Mouse (Mus musculus): ENCODE measurements around the gene Ehd2.

Gene Ehd2

GRCm38 (mm10) chr7:15938621-15939020 lies 28.7 kb downstream of the Ehd2 start:
- no peak for TF ChIP-seq GATA4 (IDR thresholded peaks at IDR 0.05; ENCODE audit: insufficient replicate concordance, low read length)

- no peak for TF ChIP-seq GATA4 (IDR thresholded peaks at IDR 0.05; ENCODE audit: insufficient replicate concordance, low read length)
Observed at GRCm38 (mm10) chr7:15937491-15937890, 29.9 kb downstream of the Ehd2 start.

- no peak for TF ChIP-seq GATA4 (IDR thresholded peaks at IDR 0.05; ENCODE audit: insufficient replicate concordance, low read length)
Observed at GRCm38 (mm10) chr7:15933437-15934359, 33.7 kb downstream of the Ehd2 start.

GRCm38 (mm10) chr7:15931635-15932034 lies 35.7 kb downstream of the Ehd2 start:
- no peak for TF ChIP-seq GATA4 (IDR thresholded peaks at IDR 0.05; ENCODE audit: insufficient replicate concordance, low read length)

GRCm38 (mm10) chr7:15930543-15930942 lies 36.8 kb downstream of the Ehd2 start:
- no peak for TF ChIP-seq GATA4 (IDR thresholded peaks at IDR 0.05; ENCODE audit: insufficient replicate concordance, low read length)

- peak; percentile 27; the same call in 1 of the 2 replicates for TF ChIP-seq GATA4 (IDR thresholded peaks at IDR 0.05; ENCODE audit: insufficient replicate concordance, low read length)
Observed at GRCm38 (mm10) chr7:15929910-15930309, 37.5 kb downstream of the Ehd2 start.

GRCm38 (mm10) chr7:15922220-15922773 lies 45.1 kb downstream of the Ehd2 start, which contains the start of gene Selenow:
Gene Selenow, minus strand, starts transcription at chr7:15922402.
- no peak for TF ChIP-seq GATA4 (IDR thresholded peaks at IDR 0.05; ENCODE audit: insufficient replicate concordance, low read length)

GRCm38 (mm10) chr7:15921796-15922195 lies 45.6 kb downstream of the Ehd2 start:
- no peak; the same call in 1 of the 2 replicates for TF ChIP-seq GATA4 (IDR thresholded peaks at IDR 0.05; ENCODE audit: insufficient replicate concordance, low read length)

GRCm38 (mm10) chr7:15920645-15921190 lies 46.6 kb downstream of the Ehd2 start:
- TF ChIP-seq GATA4 (IDR thresholded peaks at IDR 0.05; ENCODE audit: insufficient replicate concordance, low read length): no peak

GRCm38 (mm10) chr7:15919947-15920346 lies 47.4 kb downstream of the Ehd2 start:
- no peak for TF ChIP-seq GATA4 (IDR thresholded peaks at IDR 0.05; ENCODE audit: insufficient replicate concordance, low read length)

- no peak for TF ChIP-seq GATA4 (IDR thresholded peaks at IDR 0.05; ENCODE audit: insufficient replicate concordance, low read length)
Observed at GRCm38 (mm10) chr7:15918371-15918770, 49.0 kb downstream of the Ehd2 start.

GRCm38 (mm10) chr7:15916996-15917395 lies 50.4 kb downstream of the Ehd2 start:
- TF ChIP-seq GATA4 (IDR thresholded peaks at IDR 0.05; ENCODE audit: insufficient replicate concordance, low read length): no peak

GRCm38 (mm10) chr7:15916134-15916723 lies 51.1 kb downstream of the Ehd2 start:
- TF ChIP-seq GATA4 (IDR thresholded peaks at IDR 0.05; ENCODE audit: insufficient replicate concordance, low read length): no peak

- no peak for TF ChIP-seq GATA4 (IDR thresholded peaks at IDR 0.05; ENCODE audit: insufficient replicate concordance, low read length)
Observed at GRCm38 (mm10) chr7:15914751-15915150, 52.6 kb downstream of the Ehd2 start.

- TF ChIP-seq GATA4 (IDR thresholded peaks at IDR 0.05; ENCODE audit: insufficient replicate concordance, low read length): no peak
Observed at GRCm38 (mm10) chr7:15914252-15914651, 53.1 kb downstream of the Ehd2 start.

- TF ChIP-seq GATA4 (IDR thresholded peaks at IDR 0.05; ENCODE audit: insufficient replicate concordance, low read length): no peak
Observed at GRCm38 (mm10) chr7:15912183-15912582, 55.2 kb downstream of the Ehd2 start.
